Mouse (Mus musculus) granulocyte monocyte progenitor cell, adult 5-6 weeks (primary cell): ENCODE measurements around the gene Emx2. TPM values are rescaled to one million over a fixed set of nuclear protein-coding genes. Genes with fewer than 3 reads are reported as not detected.

Experiments
- ATAC-seq: replicated peaks from 2 replicates; pipeline ENCODE4 v1.8.0; 2016; ENCODE audit warnings: mild to moderate bottlenecking, moderate TSS enrichment, inconsistent platforms; ENCODE audit not compliant: poor library complexity, severe bottlenecking
- total RNA-seq, 2 experiments: library from RNA; stranded (forward) in 1 of 2; stranded (reverse) in 1 of 2; fragments of 200-712, 200-1000 nt in 1 of 2; fragments of >200 nt in 1 of 2; fragmentation: Nextera tagmentation in 1 of 2; gene quantifications; 2 replicates each; pipeline ENCODE4 v1.2.3; 2014 to 2017

Gene Emx2
- total RNA-seq, 2 experiments from 2014 or later, result not detected

- no peak for ATAC-seq
Measured at GRCm38 (mm10) chr19:59513181-59513580, 55.0 kb downstream of the Emx2 start.

Other genes with a start within 250 kb of the Emx2 start
- gene Kcnk18, start 239.2 kb upstream of the Emx2 start, total RNA-seq (2014; fragmentation: Nextera tagmentation), result not detected in 2 replicates
- gene Kcnk18, start 239.2 kb upstream of the Emx2 start, total RNA-seq (2017), result not detected in 2 replicates
- 8.7 and 9.6 TPM in 2 replicates for gene Slc18a2, start 197.5 kb upstream of the Emx2 start, total RNA-seq (2014; fragmentation: Nextera tagmentation)
- 3.7 TPM in 2 replicates for gene Slc18a2, start 197.5 kb upstream of the Emx2 start, total RNA-seq (2017)
- gene Rps12-ps3, start 136.1 kb upstream of the Emx2 start, total RNA-seq (2014; fragmentation: Nextera tagmentation), result 373 and 396 TPM in 2 replicates
- gene Rps12-ps3, start 136.1 kb upstream of the Emx2 start, total RNA-seq (2017), result 747 and 1,107 TPM in 2 replicates
- 46.8 and 51.9 TPM in 2 replicates for gene Pdzd8, start 112.6 kb upstream of the Emx2 start, total RNA-seq (2014; fragmentation: Nextera tagmentation)
- gene Pdzd8, start 112.6 kb upstream of the Emx2 start, total RNA-seq (2017), result 57.6 and 59.1 TPM in 2 replicates